Mouse (Mus musculus): ENCODE results near the gene Gpr161.

The Gpr161 gene

DNA sequence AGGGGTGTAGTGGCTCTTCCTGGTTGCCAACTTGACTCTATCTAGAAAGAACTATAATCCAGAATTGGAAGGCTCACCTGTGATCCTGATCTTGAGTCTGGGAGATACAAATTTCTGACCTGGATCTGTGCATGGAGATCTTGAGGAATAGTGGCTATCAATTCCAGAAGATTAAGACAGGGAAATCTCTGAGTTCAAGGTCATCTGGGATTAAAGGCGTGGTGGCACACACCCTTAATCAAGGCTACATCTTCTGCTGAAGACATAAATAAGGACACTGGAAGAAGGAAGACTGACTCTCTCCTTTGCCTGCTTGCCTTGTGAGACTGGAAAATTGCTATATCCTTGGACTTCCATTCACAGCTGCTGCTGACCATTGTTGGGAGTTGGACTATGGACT is at the start of gene Gpr161:
Gpr161 (plus strand) TSS at position 301 of the 400 bp plus-strand sequence.
- no peak for DNase-seq

DNA sequence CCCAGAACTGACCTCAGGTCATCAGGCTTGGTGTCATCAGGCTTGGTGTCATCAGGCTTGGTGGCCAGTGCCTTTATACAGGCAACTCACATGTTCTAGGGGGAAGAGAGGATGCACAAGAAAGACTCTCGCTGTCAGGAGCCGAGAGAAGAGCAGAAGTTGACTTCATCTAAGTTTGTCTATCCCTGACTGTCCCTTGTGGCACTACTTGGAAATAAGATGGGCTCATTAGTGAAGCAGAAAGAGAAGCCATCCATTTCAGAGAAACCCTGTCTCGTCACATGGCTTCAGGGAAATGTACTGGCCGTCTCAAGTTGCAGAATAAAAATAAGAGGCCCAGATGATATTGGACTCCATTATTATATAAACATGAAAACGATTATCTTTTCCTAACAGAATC is 49.0 kb upstream of the Gpr161 start:
- DNase-seq, result no peak

- DNase-seq, result no peak
Observed at GRCm38 (mm10) chr1:165247085-165247484, 48.5 kb upstream of the Gpr161 start.

DNA sequence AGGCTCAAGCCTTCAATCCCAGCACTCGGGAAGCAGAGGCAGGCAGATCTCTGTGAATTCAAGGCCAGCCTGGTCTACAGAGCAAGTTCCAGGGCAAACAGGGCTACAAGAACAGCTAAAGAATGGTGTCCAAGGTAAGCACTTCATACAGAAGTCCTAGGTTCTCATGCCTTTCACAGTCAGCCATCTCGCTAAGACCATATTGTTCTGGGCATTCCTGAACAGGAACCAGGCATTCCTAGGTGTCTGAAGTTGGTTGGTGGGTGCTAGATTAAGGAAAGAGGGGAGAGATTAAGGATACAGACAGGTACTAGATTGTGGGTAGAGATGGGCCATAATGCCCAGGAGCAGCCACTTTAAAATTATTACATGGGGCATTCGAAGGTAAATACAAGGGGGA is 47.8 kb upstream of the Gpr161 start:
- DNase-seq, result no peak

DNA sequence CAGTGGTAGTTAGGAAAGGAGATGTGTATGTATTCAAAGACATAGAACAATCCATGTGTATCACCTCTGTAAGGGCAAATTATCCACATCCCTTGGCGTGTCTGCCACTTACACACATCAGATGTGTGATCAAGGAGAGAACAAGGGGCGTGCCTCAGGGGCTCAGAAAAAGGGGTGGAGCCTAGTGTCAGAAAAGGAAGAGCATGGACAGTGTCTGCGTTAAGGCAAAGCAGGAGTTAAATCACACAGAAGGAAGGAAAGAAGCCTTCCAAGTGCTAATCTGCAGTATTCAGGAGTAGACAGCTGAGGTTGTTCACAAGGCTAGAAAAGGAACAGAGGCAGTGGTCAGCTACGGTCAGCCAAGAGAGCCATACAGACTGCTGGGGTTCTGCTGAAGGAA is 46.7 kb upstream of the Gpr161 start:
- no peak for DNase-seq

DNA sequence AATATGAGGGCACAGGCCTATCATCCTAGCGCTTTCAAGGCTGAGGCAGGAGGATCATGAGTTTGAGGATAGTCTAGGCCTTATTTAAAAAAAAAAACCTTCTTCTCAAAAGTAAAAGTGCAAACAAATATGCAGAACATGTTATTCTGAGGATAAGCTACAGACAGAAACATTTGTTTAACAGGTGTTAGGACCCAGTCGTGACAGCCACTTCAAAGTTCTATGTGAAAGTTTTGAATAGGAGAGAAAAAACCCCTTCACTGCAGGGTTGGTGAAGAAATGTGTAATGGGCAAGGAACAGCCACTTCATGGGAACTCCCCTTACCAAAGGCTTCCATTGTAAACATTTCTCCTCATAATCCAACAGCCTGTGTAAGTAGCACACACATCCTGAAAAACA is 45.0 kb upstream of the Gpr161 start:
- no peak for DNase-seq

GRCm38 (mm10) chr1:165252027-165252671 is 43.4 kb upstream of the Gpr161 start:
- DNase-seq, result no peak

DNA sequence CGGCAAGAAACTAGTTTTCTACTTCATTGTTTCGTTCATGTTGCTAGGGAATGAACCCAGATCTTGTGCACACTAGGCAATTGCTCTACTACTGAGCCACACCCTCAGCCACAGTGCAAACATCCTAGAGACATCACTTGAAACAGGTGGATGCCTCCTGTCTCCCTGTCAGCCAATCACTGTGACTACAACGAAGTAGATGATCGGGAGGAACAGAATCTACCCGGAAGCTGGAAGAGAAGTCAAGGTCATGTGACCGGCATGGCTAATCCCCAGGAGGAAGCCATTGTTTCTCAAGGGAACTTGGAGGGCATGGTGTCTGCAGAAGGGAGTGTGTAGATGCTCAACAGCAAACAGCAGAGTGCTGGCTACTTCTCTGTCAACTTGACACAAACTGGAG is 20.6 kb upstream of the Gpr161 start:
- DNase-seq, result no peak

DNA sequence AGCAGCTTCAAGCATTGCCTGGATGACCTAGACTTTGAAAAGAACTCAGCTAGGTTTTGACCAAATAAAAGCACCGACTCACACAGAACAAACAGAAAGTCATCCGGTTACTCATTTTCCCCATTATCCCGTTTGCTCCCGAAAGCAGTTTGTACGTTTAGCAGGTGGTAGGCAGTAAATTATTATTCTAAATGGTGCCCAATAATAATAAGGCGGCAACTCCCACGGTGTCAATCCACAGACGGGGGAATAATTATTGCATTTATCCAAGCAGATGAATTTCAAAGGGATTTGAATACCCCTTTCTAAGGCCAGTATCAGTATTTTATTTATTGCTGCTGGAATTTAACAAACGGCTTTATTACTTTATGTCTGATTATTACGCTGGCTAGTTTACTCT is 14.8 kb upstream of the Gpr161 start:
- DNase-seq, result no peak

DNA sequence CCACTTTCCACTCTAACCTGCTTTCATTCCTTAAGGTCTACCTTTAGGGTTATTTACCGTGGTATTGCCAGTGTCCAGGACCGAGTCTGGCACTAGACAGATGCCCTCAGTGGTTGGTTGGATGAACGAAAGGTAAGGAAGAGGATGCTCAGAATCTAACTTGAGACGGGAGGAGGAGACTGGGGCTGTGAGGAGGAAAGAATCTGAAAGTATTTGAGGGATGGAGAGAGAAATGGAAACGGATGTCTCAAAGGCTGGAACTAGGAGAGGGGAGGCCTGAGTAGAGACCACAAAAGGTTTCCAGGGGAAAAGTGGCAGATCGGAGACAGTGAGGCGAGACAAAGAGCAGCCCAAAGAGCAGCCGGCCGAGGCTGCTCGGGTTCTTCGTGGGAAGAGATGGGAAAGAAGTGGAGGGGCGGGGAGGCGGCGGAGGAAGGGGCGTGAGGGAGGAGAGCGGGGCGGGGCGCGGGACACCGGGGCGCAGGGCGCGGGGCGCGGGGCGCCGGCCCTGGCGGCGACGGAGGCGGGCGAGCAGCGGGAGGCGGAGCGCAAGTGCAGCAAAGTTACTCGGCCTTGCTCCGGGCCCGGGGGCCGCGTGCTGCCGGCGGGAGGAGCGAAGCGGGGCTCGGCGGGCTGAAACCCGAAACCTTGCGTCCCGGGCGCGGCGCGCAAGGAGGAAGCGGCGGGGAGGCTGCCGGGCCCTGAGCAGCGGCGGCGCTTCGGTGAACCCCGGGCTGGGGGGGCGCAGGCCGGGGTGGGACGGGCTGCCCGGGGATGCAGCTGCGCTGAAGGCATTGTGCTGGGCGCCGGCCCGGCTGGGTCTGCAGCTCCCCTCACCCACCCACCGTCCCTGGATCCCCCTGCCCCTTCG is 14.0 kb upstream of the Gpr161 start:
- DNase-seq, result peak; percentile 9 to 17

DNA sequence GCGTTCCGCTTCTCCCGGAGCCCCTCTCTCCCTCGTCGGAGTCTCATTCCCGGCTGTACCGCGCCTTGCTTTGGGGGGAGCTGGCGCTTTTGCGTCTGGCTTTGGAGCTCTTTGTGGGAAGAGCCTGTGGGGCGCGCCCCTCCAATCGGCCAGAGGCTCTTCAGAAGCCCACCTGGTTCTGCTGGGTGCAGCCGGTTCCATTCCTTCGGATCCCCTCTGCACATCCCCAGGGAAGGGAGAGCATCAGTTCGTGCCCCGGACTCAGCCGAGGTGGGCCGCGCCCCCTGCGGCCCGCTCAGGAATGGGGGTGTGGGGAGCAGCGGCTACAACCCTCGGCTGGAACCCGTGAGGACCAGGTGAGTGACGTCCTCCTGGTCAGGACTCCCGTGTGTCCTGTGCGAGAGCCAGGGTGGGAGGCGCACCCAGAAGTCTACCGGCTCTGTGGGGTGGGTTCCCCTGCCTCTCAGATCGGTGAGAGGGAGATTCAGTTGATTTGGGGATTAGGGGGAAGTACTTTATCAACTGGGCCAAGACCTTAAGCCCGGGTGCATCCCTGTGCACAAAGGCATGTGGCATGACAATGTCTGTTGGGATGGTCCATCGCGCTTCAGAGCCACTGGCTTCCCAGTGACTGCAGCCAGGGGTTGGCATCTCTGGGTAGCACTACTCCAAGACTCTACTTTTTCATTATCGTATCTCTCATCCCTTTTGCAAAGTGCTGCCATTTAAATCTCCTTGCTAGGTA is 13.2 kb upstream of the Gpr161 start:
- DNase-seq, result no peak

GRCm38 (mm10) chr1:165282967-165283345 is 12.6 kb upstream of the Gpr161 start:
- no peak for DNase-seq

GRCm38 (mm10) chr1:165284096-165284495 is 11.5 kb upstream of the Gpr161 start:
- DNase-seq, result no peak

GRCm38 (mm10) chr1:165288165-165288564 is 7.4 kb upstream of the Gpr161 start:
- DNase-seq, result no peak

- peak in 1 of 2 experiments; percentile 9 for DNase-seq
Observed at GRCm38 (mm10) chr1:165289831-165290230, 5.8 kb upstream of the Gpr161 start.

DNA sequence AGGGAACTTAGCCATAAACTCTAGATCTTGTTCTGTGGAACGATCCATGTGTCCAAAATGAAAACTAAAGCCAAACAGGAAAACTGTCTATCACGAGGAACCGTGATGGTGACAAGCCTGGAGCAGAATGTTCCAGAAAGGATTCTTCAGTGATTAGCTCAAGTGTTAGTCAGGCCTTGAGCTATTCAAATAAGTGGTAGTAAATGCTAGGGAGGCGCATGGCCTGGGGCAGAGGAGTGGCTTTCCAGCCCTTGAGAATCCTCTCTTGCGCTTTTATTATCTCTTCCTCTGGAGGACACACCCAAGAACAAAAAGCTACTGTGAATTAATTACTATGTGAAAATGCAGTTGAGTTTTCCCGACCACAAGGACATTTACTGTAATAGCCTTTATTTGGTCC is 4.0 kb upstream of the Gpr161 start:
- DNase-seq, result no peak

GRCm38 (mm10) chr1:165301108-165301507 is 5.5 kb downstream of the Gpr161 start:
- DNase-seq, result no peak

DNA sequence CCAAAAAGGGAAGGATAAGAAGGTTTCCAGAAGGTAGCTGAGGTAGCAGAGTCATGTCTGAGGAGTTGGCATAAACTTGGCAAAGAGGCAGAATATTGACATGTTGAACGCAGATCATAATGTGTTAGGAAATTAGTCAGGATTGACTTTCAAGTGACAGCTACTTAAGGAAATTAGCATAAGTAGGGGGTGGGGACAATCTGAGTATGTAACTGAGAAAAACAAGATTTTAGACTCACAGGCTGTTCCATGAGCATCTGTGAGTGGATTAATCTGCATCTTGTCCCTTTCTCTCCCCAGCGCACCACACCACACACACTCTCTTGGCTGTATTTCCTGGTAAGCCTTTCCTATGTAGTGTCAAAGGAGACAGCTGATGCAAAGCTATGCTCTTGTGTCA is 6.0 kb downstream of the Gpr161 start:
- no peak for DNase-seq

DNA sequence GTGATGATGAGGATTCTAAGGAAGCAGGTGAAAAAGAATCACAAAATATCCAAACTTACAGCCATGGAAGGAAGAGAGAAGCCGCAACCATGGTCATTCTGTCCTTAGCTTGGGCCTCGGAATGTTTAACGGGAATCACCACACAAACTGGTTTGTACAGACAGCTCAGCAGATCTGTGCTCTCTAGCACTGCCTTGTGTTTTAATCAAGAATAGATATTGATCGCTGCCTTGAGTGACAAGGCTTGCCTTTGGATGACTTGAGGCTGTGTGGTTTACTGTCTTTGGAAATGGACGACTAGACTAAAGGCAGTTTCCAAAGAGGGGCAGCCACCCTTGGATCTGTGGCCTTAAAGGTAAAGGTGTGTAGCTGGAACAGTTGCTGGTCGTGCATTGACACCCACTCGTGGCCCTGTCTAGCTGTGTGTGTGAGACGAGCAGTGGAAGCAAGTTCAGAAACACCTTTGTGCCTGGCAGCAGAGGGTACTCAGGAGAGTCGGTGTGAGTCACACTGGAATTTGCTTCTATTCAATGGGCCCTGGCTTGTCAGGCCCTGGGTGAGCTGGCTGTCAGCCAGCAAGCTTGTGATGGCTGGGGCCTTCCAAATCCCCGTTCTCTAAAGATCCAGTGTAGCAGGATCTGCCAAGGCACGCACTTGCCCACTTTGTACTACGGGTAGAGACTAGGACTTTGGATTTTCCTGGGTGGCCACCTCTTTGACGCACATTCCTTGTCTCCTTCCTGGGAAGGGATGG is 7.0 kb downstream of the Gpr161 start:
- no peak for DNase-seq

DNA sequence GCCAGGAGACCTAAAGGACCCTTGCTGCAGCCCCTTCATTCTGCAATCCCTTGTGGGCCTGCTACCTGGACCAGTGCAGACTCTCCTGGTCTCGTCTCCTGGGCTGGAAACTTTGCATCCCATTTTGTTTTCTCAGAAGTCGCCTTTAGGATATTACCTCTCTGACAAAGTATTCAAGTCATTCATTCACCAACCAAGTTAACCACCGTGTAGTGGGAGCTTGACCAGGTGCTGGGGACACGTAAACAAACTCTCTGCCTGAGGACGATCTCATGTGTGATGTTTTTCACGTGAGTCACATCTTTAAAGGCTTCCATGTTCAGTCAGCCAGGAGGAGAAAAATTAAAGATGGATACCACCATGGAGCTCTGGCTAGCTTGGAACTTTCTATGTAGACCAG is 7.6 kb downstream of the Gpr161 start:
- no peak for DNase-seq

GRCm38 (mm10) chr1:165304341-165304740 is 8.8 kb downstream of the Gpr161 start:
- no peak for DNase-seq

DNA sequence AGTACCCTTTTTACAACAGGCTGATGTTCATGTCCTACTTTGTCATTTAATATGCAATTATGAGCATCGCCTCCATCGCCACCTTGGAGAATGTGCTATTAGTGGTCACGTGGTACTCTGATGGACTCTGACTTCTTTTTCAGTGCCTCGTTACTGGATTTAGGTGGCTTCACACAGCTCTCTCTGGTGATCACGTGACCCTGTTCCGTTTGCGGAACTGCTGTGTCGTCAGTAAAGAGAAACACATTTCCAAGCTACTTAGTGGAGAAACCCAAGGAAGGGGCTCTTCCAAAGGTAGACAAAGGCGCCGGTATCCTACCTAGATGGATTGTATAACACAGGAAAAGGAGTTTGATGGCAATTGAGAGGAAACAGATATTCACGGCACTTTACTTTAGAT is 12.6 kb downstream of the Gpr161 start:
- DNase-seq, result no peak

DNA sequence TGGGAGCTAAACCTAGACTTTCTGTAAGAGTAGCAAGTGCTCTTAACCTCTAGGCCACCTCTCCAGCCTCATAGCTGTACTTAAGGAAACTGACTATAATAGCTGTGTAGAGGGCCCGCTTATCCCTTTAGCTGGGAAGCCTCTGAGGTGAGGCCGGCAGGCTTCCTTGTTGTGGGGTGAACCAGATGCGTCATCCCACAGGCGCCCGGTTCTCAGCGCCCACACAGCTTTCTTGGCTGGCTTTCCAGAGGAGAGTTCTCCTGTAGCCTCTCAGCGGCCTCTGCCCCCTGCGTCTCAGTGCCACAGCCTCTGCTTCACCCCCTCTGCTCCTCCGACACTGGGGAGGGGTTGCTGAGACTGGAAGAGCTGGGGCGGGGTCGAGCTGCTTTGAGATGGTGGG is 20.8 kb downstream of the Gpr161 start:
- no peak for DNase-seq
